Mouse (Mus musculus): ENCODE measurements around the gene Ttf2. TPM values are rescaled to one million over a fixed set of nuclear protein-coding genes. Genes with fewer than 3 reads are reported as not detected.

The Ttf2 gene
- 2.6 and 3.3 TPM in 2 replicates for polyA plus RNA-seq (2015; fragmentation: Nextera tagmentation; extraction: Ambion mirVana)

DNA sequence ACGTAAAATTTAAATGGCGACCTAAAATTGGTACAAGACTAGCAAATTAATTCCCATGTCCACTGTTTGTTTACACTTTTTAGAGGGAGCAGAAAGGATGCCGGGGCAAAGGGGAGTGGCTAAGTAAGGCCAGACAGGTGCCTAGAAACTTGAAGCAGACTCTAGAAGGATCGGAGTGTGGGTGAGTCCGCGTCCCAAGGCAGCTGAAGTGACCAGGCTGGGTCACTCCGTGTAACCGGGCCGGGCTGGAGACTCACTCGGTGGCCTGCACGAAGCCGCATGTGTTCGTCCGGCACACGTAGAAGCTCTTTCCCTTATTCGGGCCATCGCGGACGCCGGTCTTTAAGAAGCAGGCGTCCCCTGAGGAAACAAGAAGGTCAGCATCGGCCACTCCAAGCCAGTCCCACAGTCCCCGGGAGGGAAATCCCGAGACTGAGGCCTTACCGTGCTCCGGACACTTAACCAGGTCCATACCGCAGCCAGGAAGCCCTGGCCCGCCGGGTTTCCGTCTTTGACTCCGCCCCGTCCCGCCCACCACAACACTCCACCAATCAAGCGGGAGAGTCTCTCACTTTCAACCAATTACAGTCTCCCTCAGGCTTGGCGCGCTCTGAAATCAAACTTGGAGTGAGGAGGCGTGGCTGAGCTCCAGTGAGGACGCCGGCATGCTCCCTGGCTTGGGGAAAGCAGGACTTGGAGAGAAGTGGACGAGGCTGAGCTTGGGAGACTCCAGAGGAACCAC, at the start of gene Ttf2:
Gene Ttf2, minus strand, starts transcription at position 488 of the 742 bp plus-strand sequence.
- peak within 1 kb of the TSS; percentile 74 for H3K9ac ChIP-seq (replicated peaks)
- under 1% methylated on average over 40 of the region's 40 CpGs for WGBS (ENCODE audit: insufficient replicate concordance)
- H3K4me3 ChIP-seq (ENCODE audit: low read depth, low read length), result peak within 1 kb of the TSS; percentile 67
- no peaks in the 10 kb centered on the region for H3K36me3 ChIP-seq (replicated peaks; ENCODE audit: insufficient read depth, low read length)
- TF ChIP-seq EP300 (IDR thresholded peaks at IDR 0.05; ENCODE audit: low read depth), result no peak
- no peak for TF ChIP-seq CTCF (IDR thresholded peaks at IDR 0.05; ENCODE audit: low read depth)
- ATAC-seq, result peak; percentile 100
- H3K4me2 ChIP-seq (ENCODE audit: low read depth, low read length), result peak within 1 kb of the TSS; percentile 68
- H3K4me1 ChIP-seq (ENCODE audit: insufficient read depth), result peaks cover 8% of the 10 kb centered on the region
- H3K9me3 ChIP-seq (ENCODE audit: low read length), result no peaks in the 10 kb centered on the region
- no peaks in the 10 kb centered on the region for H3K27me3 ChIP-seq (ENCODE audit: insufficient read depth, low read length)
- peak; percentile 95 for DNase-seq
- H3K27ac ChIP-seq (ENCODE audit: low read depth), result no peak within 1 kb of the TSS

DNA sequence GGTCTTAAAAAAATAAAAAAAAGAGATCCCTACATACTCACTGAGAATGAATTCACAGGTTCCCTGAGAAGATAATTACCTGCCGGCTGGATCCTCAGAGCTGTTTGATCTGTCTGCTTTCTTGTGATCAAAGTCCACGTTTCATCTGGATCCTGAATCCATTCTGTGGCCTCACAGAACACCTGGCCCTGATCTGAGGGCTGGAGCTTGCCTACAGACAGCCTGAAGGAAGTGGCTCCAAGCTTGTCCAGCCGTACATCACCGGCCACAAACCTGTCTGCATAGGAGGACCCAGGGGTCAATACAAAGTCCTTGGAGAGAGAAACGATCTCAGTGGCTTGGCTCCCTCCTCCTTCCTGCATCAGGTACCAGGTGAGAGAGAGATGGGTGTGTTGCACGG, 49.0 kb upstream of the Ttf2 start:
- Histone ChIP-seq H3K27me3 (ENCODE audit: insufficient read depth, low read length) (no peaks in the 10 kb centered on the region), H3K36me3 (replicated peaks; ENCODE audit: insufficient read depth, low read length) (no peaks in the 10 kb centered on the region), H3K9me3 (ENCODE audit: low read length) (no peaks in the 10 kb centered on the region), H3K4me3 (ENCODE audit: low read depth, low read length) (no peak overlapping the region), H3K9ac (replicated peaks) (no peak overlapping the region), H3K27ac (ENCODE audit: low read depth) (no peak overlapping the region), H3K4me2 (ENCODE audit: low read depth, low read length) (no peak overlapping the region), H3K4me1 (ENCODE audit: insufficient read depth) (no peaks in the 10 kb centered on the region)
- 81% methylated on average over 6 of the region's 6 CpGs for WGBS (ENCODE audit: insufficient replicate concordance)
- DNase-seq, result no peak
- no peak for ATAC-seq
- TF ChIP-seq EP300 (IDR thresholded peaks at IDR 0.05; ENCODE audit: low read depth), result no peak
- no peak for TF ChIP-seq CTCF (IDR thresholded peaks at IDR 0.05; ENCODE audit: low read depth)

GRCm38 (mm10) chr3:101016050-101016449, 46.6 kb upstream of the Ttf2 start:
- H3K4me1 ChIP-seq (ENCODE audit: insufficient read depth), result no peaks in the 10 kb centered on the region
- H3K27ac ChIP-seq (ENCODE audit: low read depth), result no peak overlapping the region
- no peak overlapping the region for H3K4me2 ChIP-seq (ENCODE audit: low read depth, low read length)
- H3K9ac ChIP-seq (replicated peaks), result no peak overlapping the region
- 81% methylated on average over 7 of the region's 7 CpGs for WGBS (ENCODE audit: insufficient replicate concordance)
- H3K36me3 ChIP-seq (replicated peaks; ENCODE audit: insufficient read depth, low read length), result no peaks in the 10 kb centered on the region
- no peaks in the 10 kb centered on the region for H3K27me3 ChIP-seq (ENCODE audit: insufficient read depth, low read length)
- H3K4me3 ChIP-seq (ENCODE audit: low read depth, low read length), result no peak overlapping the region
- TF ChIP-seq EP300 (IDR thresholded peaks at IDR 0.05; ENCODE audit: low read depth) (no peak), CTCF (IDR thresholded peaks at IDR 0.05; ENCODE audit: low read depth) (no peak)
- no peak for ATAC-seq
- no peaks in the 10 kb centered on the region for H3K9me3 ChIP-seq (ENCODE audit: low read length)
- DNase-seq, result no peak

GRCm38 (mm10) chr3:101015254-101015653, 45.8 kb upstream of the Ttf2 start:
- WGBS (ENCODE audit: insufficient replicate concordance), result 56% methylated on average over 4 of the region's 4 CpGs
- ATAC-seq (no peak), DNase-seq (no peak)

GRCm38 (mm10) chr3:101013536-101013935, 44.1 kb upstream of the Ttf2 start:
- 59% methylated on average over 3 of the region's 3 CpGs for WGBS (ENCODE audit: insufficient replicate concordance)
- no peak overlapping the region for H3K27ac ChIP-seq (ENCODE audit: low read depth)
- no peaks in the 10 kb centered on the region for H3K9me3 ChIP-seq (ENCODE audit: low read length)
- no peak for ATAC-seq
- no peaks in the 10 kb centered on the region for H3K27me3 ChIP-seq (ENCODE audit: insufficient read depth, low read length)
- H3K4me1 ChIP-seq (ENCODE audit: insufficient read depth), result no peaks in the 10 kb centered on the region
- TF ChIP-seq CTCF (IDR thresholded peaks at IDR 0.05; ENCODE audit: low read depth), result no peak
- no peak for TF ChIP-seq EP300 (IDR thresholded peaks at IDR 0.05; ENCODE audit: low read depth)
- no peak for DNase-seq
- no peak overlapping the region for H3K4me3 ChIP-seq (ENCODE audit: low read depth, low read length)
- no peak overlapping the region for H3K4me2 ChIP-seq (ENCODE audit: low read depth, low read length)
- H3K9ac ChIP-seq (replicated peaks), result no peak overlapping the region
- no peaks in the 10 kb centered on the region for H3K36me3 ChIP-seq (replicated peaks; ENCODE audit: insufficient read depth, low read length)

More at GRCm38 (mm10) chr3:101015254-101015653, 45.8 kb upstream of the Ttf2 start:
- no peaks in the 10 kb centered on the region for H3K36me3 ChIP-seq (replicated peaks; ENCODE audit: insufficient read depth, low read length)
- no peaks in the 10 kb centered on the region for H3K4me1 ChIP-seq (ENCODE audit: insufficient read depth)
- no peaks in the 10 kb centered on the region for H3K27me3 ChIP-seq (ENCODE audit: insufficient read depth, low read length)
- no peak overlapping the region for H3K9ac ChIP-seq (replicated peaks)
- TF ChIP-seq CTCF (IDR thresholded peaks at IDR 0.05; ENCODE audit: low read depth) (no peak), EP300 (IDR thresholded peaks at IDR 0.05; ENCODE audit: low read depth) (no peak)
- H3K4me2 ChIP-seq (ENCODE audit: low read depth, low read length), result no peak overlapping the region
- no peak overlapping the region for H3K4me3 ChIP-seq (ENCODE audit: low read depth, low read length)
- H3K9me3 ChIP-seq (ENCODE audit: low read length), result no peaks in the 10 kb centered on the region
- H3K27ac ChIP-seq (ENCODE audit: low read depth), result no peak overlapping the region

- DNase-seq (no peak), ATAC-seq (no peak)
- no peak overlapping the region for H3K9ac ChIP-seq (replicated peaks)
- no peak overlapping the region for H3K4me2 ChIP-seq (ENCODE audit: low read depth, low read length)
- no peak overlapping the region for H3K4me3 ChIP-seq (ENCODE audit: low read depth, low read length)
- WGBS (ENCODE audit: insufficient replicate concordance), result 82% methylated on average over 10 of the region's 10 CpGs
- H3K4me1 ChIP-seq (ENCODE audit: insufficient read depth), result no peaks in the 10 kb centered on the region
- TF ChIP-seq CTCF (IDR thresholded peaks at IDR 0.05; ENCODE audit: low read depth) (no peak), EP300 (IDR thresholded peaks at IDR 0.05; ENCODE audit: low read depth) (no peak)
- no peaks in the 10 kb centered on the region for H3K27me3 ChIP-seq (ENCODE audit: insufficient read depth, low read length)
- no peaks in the 10 kb centered on the region for H3K9me3 ChIP-seq (ENCODE audit: low read length)
- no peaks in the 10 kb centered on the region for H3K36me3 ChIP-seq (replicated peaks; ENCODE audit: insufficient read depth, low read length)
- H3K27ac ChIP-seq (ENCODE audit: low read depth), result no peak overlapping the region
Observed at GRCm38 (mm10) chr3:101013005-101013404, 43.5 kb upstream of the Ttf2 start.

Measured in liver, postnatal 0 days (tissue).